Mouse (Mus musculus): Measurements from ENCODE around the gene Gm14322. TPM values are rescaled to one million over a fixed set of nuclear protein-coding genes. Genes with fewer than 3 reads are reported as not detected.
"Not testable (repeated sequence)": the region's sequence is repeated elsewhere in the genome, so short reads cannot be mapped to it uniquely, and the experiment has no call there.

Gene Gm14322
- polyA plus RNA-seq (2012; rRNA removed) = 0.42 TPM in 1 of 2 replicates, not detected in the other

DNA sequence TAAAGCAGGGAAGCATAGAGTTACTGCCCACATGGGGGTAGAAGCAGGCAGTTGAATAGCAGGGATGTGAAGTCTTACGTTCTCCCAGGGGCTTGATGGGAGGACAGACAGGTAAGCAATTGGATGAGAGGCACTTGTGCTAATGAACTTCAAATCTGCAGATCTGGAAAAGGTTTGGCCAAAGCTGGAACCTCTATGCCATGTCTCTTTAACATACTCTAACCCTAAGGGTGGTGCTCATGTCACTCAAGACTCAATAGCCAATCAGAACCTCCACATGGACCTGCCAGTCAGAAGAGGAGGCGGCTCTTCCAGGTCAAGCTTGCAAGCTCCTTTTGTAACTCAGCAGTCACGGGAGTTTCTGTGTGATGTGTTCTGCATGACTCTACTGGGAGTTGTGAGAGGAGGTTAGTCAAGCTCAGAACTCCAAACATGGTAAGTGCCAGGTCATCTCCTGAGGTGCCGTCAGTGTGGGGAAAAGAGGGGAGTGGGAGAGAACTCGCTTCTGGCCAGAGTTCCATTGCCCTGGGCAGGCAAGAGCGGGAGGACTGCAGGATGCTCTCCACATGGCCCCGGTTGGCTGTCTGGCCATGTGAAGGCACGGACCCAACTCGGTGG, at the start of gene Gm14322:
TSS of gene Gm14322 (plus strand) at position 348 of the 618 bp plus-strand sequence.
- not testable (repeated sequence) for H3K27ac ChIP-seq (ENCODE audit: control insufficient read depth, insufficient read depth, low read depth, low read length); H3K36me3 ChIP-seq (ENCODE audit: control insufficient read depth, insufficient read depth, low read length); H3K27me3 ChIP-seq (ENCODE audit: control insufficient read depth, insufficient read depth, low read length); H3K4me1 ChIP-seq (ENCODE audit: control insufficient read depth, insufficient read depth, low read length)
- H3K4me3 ChIP-seq (ENCODE audit: control insufficient read depth, low read depth, low read length) = peak within 1 kb of the TSS; percentile 16; the same call in 1 of the 2 replicates

DNA sequence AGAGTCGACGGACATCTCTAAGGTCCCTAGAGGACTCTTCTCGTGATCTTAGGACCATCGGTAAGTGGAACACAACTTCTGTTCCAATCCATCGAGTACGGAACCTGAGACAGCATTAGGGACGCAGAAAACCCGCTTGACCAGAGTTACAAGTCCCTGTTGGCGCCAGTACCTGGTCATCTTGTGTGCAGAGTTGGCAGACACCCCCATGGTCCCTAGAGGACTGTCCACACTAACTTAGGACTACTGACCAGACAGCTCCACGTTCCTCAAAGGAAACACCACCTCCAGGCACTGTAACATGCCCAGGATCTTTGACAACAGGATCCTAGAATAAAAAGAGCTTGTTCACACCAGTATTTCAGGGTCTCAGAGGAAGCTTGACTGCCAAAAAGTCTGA, 17.6 kb upstream of the Gm14322 start:
- H3K4me3 ChIP-seq (ENCODE audit: control insufficient read depth, low read depth, low read length); H3K36me3 ChIP-seq (ENCODE audit: control insufficient read depth, insufficient read depth, low read length); H3K27me3 ChIP-seq (ENCODE audit: control insufficient read depth, insufficient read depth, low read length); H3K27ac ChIP-seq (ENCODE audit: control insufficient read depth, insufficient read depth, low read depth, low read length); H3K4me1 ChIP-seq (ENCODE audit: control insufficient read depth, insufficient read depth, low read length): not testable (repeated sequence)

DNA sequence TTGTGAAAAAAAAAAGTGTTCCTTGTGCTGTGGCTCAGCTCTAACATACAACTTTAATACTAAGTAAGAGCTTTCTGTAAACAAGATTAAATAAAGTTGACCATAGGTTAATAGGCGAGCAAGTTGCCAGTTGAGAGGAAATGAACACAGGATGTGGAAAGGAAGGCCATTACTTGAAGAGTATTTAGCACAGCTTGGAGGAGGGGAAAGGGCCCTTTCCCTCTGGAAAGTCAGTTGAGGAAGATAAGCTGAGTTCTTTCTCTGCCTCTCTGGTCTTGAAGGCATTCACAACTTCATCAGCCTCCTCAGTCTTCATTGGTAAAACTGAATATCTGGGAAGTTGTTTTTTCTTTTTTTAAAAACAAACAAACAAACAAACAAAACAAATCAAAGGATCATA, 28.3 kb downstream of the Gm14322 start:
- not testable (repeated sequence) for H3K27ac ChIP-seq (ENCODE audit: control insufficient read depth, insufficient read depth, low read depth, low read length); H3K36me3 ChIP-seq (ENCODE audit: control insufficient read depth, insufficient read depth, low read length); H3K4me1 ChIP-seq (ENCODE audit: control insufficient read depth, insufficient read depth, low read length); H3K27me3 ChIP-seq (ENCODE audit: control insufficient read depth, insufficient read depth, low read length); H3K4me3 ChIP-seq (ENCODE audit: control insufficient read depth, low read depth, low read length)

DNA sequence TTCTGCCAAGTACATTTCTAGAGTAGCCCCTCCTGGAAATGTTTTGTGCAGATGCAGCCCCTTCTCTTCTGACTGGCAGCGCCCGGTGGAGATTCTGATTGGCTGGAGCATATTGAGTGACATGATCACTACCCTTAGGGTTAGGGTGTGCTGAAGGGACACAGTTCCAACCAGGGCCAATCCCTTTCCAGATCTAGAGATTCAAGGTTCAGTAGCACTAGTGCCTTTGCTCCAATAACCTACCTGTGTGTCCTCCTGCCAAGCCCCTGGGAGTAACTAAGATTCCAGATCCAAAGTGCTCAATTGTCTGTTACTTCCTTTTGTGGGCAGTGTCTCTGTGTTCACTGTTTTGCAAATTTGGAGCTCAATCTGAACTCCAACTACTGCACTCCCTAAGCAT, 47.1 kb downstream of the Gm14322 start:
- not testable (repeated sequence) for H3K36me3 ChIP-seq (ENCODE audit: control insufficient read depth, insufficient read depth, low read length); H3K4me3 ChIP-seq (ENCODE audit: control insufficient read depth, low read depth, low read length); H3K4me1 ChIP-seq (ENCODE audit: control insufficient read depth, insufficient read depth, low read length); H3K27me3 ChIP-seq (ENCODE audit: control insufficient read depth, insufficient read depth, low read length); H3K27ac ChIP-seq (ENCODE audit: control insufficient read depth, insufficient read depth, low read depth, low read length)

Other genes with a start within 250 kb of the Gm14322 start
- gene Gm14406, start 181.1 kb upstream of the Gm14322 start, polyA plus RNA-seq (2012; rRNA removed) = 0.07 TPM in 1 of 2 replicates, not detected in the other
- 2.8 and 6.3 TPM in 2 replicates for gene Gm14325, start 81.0 kb downstream of the Gm14322 start, polyA plus RNA-seq (2012; rRNA removed)
- 0.25 and 0.41 TPM in 2 replicates for gene Gm14327, start 137.8 kb downstream of the Gm14322 start, polyA plus RNA-seq (2012; rRNA removed)
- gene Zfp972, start 166.3 kb downstream of the Gm14322 start, polyA plus RNA-seq (2012; rRNA removed) = not detected in 2 replicates
- 0.35 and 0.56 TPM in 2 replicates for gene Gm14326, start 198.0 kb downstream of the Gm14322 start, polyA plus RNA-seq (2012; rRNA removed)